Mouse (Mus musculus): Measurements from ENCODE around the gene Mkln1.
"Not testable (repeated sequence)": the region's sequence is repeated elsewhere in the genome, so short reads cannot be mapped to it uniquely, and the experiment has no call there.

The Mkln1 gene

DNA sequence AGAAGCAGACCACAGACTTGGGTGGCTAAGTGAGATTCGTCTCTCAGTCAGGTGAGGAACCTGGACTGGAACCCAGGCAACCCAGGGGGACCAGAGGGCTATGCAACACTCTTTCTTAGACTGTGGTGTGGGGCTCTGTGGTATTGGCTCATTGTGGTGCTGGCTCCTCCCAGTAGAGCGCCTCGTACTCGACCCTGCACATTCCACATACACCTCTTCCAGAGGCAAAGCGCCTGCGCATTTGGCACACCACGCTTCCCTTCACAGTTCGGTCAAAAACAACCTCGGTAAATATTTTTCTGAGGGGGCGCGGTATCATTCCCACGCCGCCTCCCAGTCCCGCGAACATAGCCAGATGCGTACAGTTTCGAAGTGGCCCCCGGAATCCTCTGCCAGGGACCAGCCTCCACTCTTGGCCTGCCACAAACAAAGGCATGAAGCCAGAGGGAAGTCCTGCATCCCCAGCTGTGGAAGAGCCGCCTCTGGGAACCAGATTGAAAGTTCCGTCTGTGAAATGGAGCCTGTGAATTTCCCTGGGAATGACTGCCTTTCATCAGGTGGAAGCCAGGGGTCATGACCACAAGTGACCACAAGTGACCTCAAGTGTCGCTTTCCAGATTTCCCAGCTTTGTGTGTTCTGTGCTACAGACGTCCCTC lies 152.5 kb downstream of the Mkln1 start:
- CTCF ChIA-PET = no interaction called here

DNA sequence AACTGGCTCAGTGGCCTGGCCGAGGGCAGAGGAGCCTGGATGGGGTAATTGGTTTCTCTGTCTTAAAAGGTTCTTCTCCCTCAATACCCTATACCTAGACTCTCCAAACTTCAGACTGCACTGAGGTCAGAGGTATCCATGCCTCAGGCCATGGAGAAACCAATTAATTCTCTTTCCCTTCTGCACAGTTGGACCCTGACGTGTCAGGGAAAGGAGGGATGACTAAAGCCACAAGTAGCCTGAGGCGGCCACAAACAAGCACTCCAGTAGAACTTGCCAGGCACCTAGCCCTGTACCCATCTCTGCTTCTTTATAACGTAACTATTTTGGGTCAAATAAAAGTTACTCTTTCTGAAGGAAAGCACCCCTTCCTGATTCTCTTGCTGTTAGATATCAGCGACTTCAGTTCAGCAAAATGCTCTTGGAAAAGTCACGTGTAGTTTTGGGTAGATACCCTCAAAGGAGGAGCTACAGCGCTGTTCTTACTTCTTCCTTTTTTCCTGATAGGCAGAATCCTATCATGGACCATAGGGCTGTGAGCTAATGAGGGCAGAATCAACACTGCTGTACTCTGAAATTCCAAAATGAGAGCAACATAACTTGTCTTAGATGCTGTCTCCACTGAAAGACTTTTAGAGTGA lies 158.0 kb downstream of the Mkln1 start:
- CTCF ChIA-PET = no interaction called here

DNA sequence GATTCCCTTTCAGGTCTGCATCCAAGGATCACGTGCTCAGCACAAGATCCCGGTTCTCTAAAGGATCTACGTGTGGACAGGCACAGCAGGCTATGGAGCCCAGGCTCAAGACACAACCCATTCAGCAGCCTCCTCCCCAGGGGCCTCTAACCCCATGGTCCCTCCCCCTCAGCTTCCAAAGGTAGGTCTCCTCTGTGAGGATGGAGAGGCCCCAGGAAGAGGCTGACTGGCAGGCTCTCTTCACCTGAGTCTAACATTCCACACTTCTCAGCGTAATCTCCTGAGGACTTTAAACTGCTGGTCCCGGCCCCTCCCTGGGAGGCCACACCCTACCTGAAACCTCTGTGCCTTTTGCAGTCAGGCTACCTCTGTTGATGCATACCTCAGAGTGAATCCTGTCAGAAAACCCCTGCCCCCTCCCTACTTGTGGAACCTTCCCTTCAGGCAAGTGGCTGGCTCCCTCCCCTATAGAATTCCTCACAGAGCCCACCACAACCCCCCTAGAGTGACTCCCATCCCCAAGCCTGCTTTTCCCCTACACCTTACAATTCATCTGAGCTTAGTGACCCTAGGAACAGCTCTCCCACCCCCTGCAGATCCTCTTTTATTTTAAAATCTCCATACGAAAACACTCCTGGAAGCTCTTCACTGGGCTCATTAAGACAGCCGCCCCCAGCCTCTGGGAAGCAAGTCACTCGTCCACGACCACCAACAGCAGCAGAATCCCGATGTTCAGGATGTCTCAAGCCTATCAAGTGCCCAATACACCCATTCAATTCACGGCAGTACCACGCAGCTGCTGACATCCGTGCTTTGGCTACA lies 161.8 kb downstream of the Mkln1 start:
- CTCF ChIA-PET = no interaction called here

GRCm38 (mm10) chr6:31561948-31562347 lies 163.4 kb downstream of the Mkln1 start:
- CTCF ChIA-PET = not testable (repeated sequence)

DNA sequence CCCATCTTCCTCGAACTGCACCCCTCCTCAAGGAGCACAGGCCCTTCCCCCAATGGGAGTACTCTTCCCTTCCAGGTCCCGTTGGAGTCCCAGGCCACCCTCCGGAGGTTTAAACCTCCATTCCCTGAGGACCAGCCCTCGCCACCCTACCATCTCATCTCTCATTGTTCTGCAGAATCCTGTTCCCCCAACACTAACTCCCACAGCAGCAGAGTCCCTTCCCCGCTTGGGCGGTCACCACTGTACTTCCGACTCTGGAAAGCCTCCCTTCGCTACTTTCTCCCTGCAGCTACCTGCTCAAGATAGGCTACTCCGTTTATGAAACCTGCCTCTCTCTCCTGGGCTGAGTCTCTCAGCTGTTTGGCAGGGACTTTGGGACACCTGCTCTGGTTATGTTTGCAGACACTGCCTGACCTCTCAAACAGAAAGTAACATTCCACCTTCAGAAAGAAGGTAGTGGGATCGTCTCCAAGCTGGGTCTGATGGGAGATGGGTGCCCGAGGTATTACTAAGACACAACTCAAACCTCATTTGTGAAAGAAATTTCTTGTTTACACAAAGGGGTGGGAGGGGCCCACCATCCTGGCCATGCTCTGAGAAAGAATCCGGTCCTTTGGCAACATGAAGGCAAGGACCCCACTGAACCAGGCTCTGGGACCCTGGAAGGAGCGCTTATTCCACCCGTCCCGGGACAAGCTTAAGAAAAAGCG lies 164.0 kb downstream of the Mkln1 start:
- CTCF ChIA-PET = no interaction called here

GRCm38 (mm10) chr6:31563235-31564181 lies 165.0 kb downstream of the Mkln1 start, which contains the start of gene Podxl:
Podxl (minus strand) TSS chr6:31563981.
- CTCF ChIA-PET = no interaction called here

DNA sequence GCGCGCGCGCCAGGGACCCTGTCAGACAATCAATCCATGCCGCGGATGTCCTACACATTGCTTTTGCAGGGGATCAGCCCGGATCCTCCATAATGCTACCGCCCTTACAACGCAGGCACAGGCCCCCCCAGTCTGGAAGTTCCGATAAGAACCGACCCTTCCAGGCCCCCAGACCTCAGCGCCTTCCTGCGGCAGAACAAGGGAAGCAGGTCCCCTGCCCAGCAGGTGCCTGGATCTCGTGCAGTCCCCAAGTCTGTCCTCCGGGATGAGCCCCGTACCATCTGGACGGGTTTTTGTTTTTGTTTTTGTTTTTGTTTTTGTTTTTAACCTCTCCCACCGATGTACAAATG lies 165.6 kb downstream of the Mkln1 start:
- CTCF ChIA-PET = no interaction called here

DNA sequence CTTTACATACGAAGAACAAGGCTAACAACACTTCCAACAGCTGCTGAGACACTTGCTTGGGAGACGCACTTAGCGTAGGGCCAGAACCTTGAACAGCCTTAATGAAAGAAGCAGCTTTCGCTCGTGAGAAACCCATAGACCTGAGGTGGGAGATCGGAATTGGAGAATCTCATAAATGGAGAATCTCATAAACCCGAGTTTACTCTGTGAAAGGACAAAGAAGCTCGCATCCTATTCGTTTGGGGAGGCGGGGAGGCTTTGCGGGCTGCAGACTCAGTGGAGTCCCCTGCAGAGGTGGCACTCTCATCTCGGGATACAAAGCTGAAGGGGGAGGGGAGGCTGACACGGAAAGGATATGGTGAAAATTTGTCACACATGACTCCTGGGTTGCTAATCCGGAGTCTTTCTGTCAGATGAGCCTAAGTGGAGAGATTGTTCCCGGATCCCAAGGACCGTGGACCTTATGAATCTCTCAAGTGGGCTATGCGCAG lies 166.4 kb downstream of the Mkln1 start:
- CTCF ChIA-PET = no interaction called here
